Mouse (Mus musculus) neural tube, embryonic 12.5 days (tissue): ENCODE data around the gene Ms4a13. TPM values are rescaled to one million over a fixed set of nuclear protein-coding genes. Genes with fewer than 3 reads are reported as not detected.
"Not testable (repeated sequence)": the region's sequence is repeated elsewhere in the genome, so short reads cannot be mapped to it uniquely, and the experiment has no call there.

ENCODE experiments used
- ATAC-seq: fragments of 200-750 bp; cut with Nextera tagmentation; 2 replicates; pipeline ENCODE4 v1.8.0; 2017; ENCODE audit warnings: low read depth, mild to moderate bottlenecking, moderate TSS enrichment, moderate library complexity; ENCODE audit not compliant: low FRiP score
- H3K27ac ChIP-seq: fragments of 300-500 bp; sonication (generic); 2 replicates; pipeline ENCODE4 v1.5.1; 2016
- H3K27me3 ChIP-seq: fragments of 300-500 bp; sonication (generic); replicated peaks from 2 replicates; pipeline ENCODE4 v1.6.1; 2016; ENCODE audit warnings: mild to moderate bottlenecking
- H3K36me3 ChIP-seq: fragments of 300-500 bp; sonication (generic); 2 replicates; pipeline ENCODE4 v1.6.1; 2016; ENCODE audit warnings: mild to moderate bottlenecking
- H3K4me1 ChIP-seq: fragments of 300-500 bp; sonication (generic); 2 replicates; pipeline ENCODE4 v1.6.1; 2016
- H3K4me2 ChIP-seq: fragments of 300-500 bp; sonication (generic); replicated peaks from 2 replicates; pipeline ENCODE4 v1.6.1; 2016; ENCODE audit warnings: mild to moderate bottlenecking
- H3K4me3 ChIP-seq: fragments of 300-500 bp; sonication (generic); 2 replicates; pipeline ENCODE4 v1.5.1; 2016
- H3K9ac ChIP-seq: fragments of 300-500 bp; sonication (generic); 2 replicates; pipeline ENCODE4 v1.6.1; 2016; ENCODE audit warnings: mild to moderate bottlenecking
- H3K9me3 ChIP-seq: fragments of 300-500 bp; sonication (generic); 2 replicates; pipeline ENCODE4 v1.6.1; 2016; ENCODE audit warnings: mild to moderate bottlenecking
- WGBS: fragments of 180-500 bp; shearing (Covaris S2); methylation state at CpG from one replicate; pipeline ENCODE4 v1.1.7; 2016; 5-methylcytosine and 5-hydroxymethylcytosine counted together
- polyA plus RNA-seq: library from polyadenylated mRNA; unstranded; fragments of >200 nt; fragmentation: Nextera tagmentation; extraction: Ambion mirVana; gene quantifications from 2 replicates; pipeline ENCODE4 v1.2.1, GENCODE M21; 2016

Gene Ms4a13
- polyA plus RNA-seq, 1 experiment from 2014 or later, result not detected

- H3K27ac ChIP-seq, result no peak overlapping the region
- WGBS, result 88% methylated on average over 2 of the region's 2 CpGs
- no peaks in the 10 kb centered on the region for H3K4me1 ChIP-seq
- no peaks in the 10 kb centered on the region for H3K27me3 ChIP-seq
- no peaks in the 10 kb centered on the region for H3K36me3 ChIP-seq
- no peaks in the 10 kb centered on the region for H3K9me3 ChIP-seq
- no peak for ATAC-seq
- H3K9ac ChIP-seq, result no peak overlapping the region
- H3K4me2 ChIP-seq, result no peak overlapping the region
- H3K4me3 ChIP-seq, result no peak overlapping the region
Observed at GRCm38 (mm10) chr19:11134852-11135251, 61.7 kb downstream of the Ms4a13 start.

- not testable (repeated sequence) for H3K36me3 ChIP-seq, ATAC-seq, H3K4me1 ChIP-seq, H3K9me3 ChIP-seq, H3K4me2 ChIP-seq, H3K27ac ChIP-seq, H3K27me3 ChIP-seq, H3K9ac ChIP-seq, H3K4me3 ChIP-seq
- WGBS, result 88% methylated on average over 8 of the region's 8 CpGs
Observed at GRCm38 (mm10) chr19:11130776-11131175, 65.8 kb downstream of the Ms4a13 start, which contains the start of gene 1700017D01Rik. Gene 1700017D01Rik (minus strand): TSS chr19:11130876.

- Histone ChIP-seq H3K4me1 (no peaks in the 10 kb centered on the region), H3K9me3 (peaks cover 3% of the 10 kb centered on the region; the same call in 1 of the 2 replicates), H3K27me3 (no peaks in the 10 kb centered on the region), H3K4me2 (no peak overlapping the region), H3K9ac (no peak overlapping the region), H3K4me3 (no peak overlapping the region), H3K36me3 (no peaks in the 10 kb centered on the region), H3K27ac (no peak overlapping the region)
- ATAC-seq, result no peak
- 96% methylated on average over 1 of the region's 1 CpGs for WGBS
Observed at GRCm38 (mm10) chr19:11129702-11130101, 66.8 kb downstream of the Ms4a13 start.

- peak; percentile 98 for ATAC-seq
- not testable (repeated sequence) for H3K27me3 ChIP-seq, H3K27ac ChIP-seq, H3K9me3 ChIP-seq, H3K36me3 ChIP-seq, H3K4me1 ChIP-seq
- H3K4me2 ChIP-seq, result peak overlapping the region; percentile 48
- H3K4me3 ChIP-seq, result peak overlapping the region; percentile 34
- H3K9ac ChIP-seq, result peak overlapping the region; percentile 49; the same call in 1 of the 2 replicates
- WGBS, result 4% methylated on average over 16 of the region's 38 CpGs
Observed at GRCm38 (mm10) chr19:11121016-11121420, 75.5 kb downstream of the Ms4a13 start.

Other genes with a start within 250 kb of the Ms4a13 start
- gene Ccdc86, start 247.5 kb downstream of the Ms4a13 start, polyA plus RNA-seq, result 20.4 and 21.5 TPM in 2 replicates
- not detected in 2 replicates for gene Ms4a10, start 222.1 kb downstream of the Ms4a13 start, polyA plus RNA-seq
- gene Ms4a15, start 203.5 kb downstream of the Ms4a13 start, polyA plus RNA-seq, result not detected in 2 replicates
- not detected in 2 replicates for gene Ms4a18, start 178.7 kb downstream of the Ms4a13 start, polyA plus RNA-seq
- gene Ms4a8a, start 115.6 kb downstream of the Ms4a13 start, polyA plus RNA-seq, result not detected in 2 replicates
- not detected in 2 replicates for gene 1700017D01Rik, start 65.9 kb downstream of the Ms4a13 start, polyA plus RNA-seq
- not detected in 2 replicates for gene 1700025F22Rik, start 31.4 kb downstream of the Ms4a13 start, polyA plus RNA-seq
- not detected in 2 replicates for gene Ms4a12, start 35.7 kb upstream of the Ms4a13 start, polyA plus RNA-seq
- gene Ms4a1, start 69.5 kb upstream of the Ms4a13 start, polyA plus RNA-seq, result not detected in 2 replicates
- gene Ms4a5, start 87.1 kb upstream of the Ms4a13 start, polyA plus RNA-seq, result not detected in 2 replicates
- gene Ms4a14, start 117.7 kb upstream of the Ms4a13 start, polyA plus RNA-seq, result not detected in 2 replicates
- 1.8 and 2.1 TPM in 2 replicates for gene Ms4a7, start 139.4 kb upstream of the Ms4a13 start, polyA plus RNA-seq
- gene Ms4a4a, start 178.8 kb upstream of the Ms4a13 start, polyA plus RNA-seq, result 2.6 and 3.1 TPM in 2 replicates
- gene Ms4a4c, start 208.0 kb upstream of the Ms4a13 start, polyA plus RNA-seq, result 0.11 and 0.42 TPM in 2 replicates
- not detected in 2 replicates for gene Ms4a4b, start 246.8 kb upstream of the Ms4a13 start, polyA plus RNA-seq